In the genomic region with DNA sequence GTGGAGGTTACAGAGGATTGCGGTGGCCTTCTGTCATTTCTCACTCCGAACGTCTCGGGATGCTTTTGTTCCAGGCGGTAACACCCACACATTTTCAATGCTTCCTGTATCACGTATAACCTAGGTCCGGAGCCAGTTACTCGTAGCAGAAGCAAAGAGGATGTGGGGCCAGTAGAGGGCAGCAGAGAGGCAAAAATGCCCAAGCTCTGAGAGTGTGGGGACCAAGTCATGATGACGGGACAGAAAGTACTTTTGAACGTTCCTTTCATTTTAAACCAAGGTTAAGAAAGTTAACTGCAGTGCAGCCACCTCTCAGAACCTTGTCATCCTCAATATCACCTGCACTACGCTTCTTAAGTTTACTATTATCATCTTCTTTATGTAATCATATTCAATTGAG, we compare ENCODE assay signal across 8 mouse cellular contexts.
DNase-seq lines count a peak whose midpoint lies in the region; ATAC-seq and TF ChIP-seq lines count a peak whose summit lies in the region.

No protein-coding gene starts in this region.

- H3K9me3 ChIP-seq in ES-E14 (ENCODE audit: control insufficient read depth, insufficient read depth, low read depth, low read length) = no peaks in the 10 kb centered on the region
- no peaks in the 10 kb centered on the region for H3K9me3 ChIP-seq in forebrain, embryonic 16.5 days (ENCODE audit: control insufficient read depth, low read length)
- H3K9me3 ChIP-seq in lung, embryonic 14.5 days (ENCODE audit: low read depth, low read length) = no peaks in the 10 kb centered on the region

- 2% methylated on average over 11 of the region's 11 CpGs for WGBS in forebrain, embryonic 16.5 days
- 3% methylated on average over 11 of the region's 11 CpGs for WGBS in lung, embryonic 14.5 days
- WGBS in olfactory bulb, adult 2 months = 4% methylated on average over 11 of the region's 11 CpGs
- WGBS in thymus, adult 2 months = 1% methylated on average over 11 of the region's 11 CpGs

- TF ChIP-seq POLR2A in olfactory bulb, adult 2 months (IDR thresholded peaks at IDR 0.05; ENCODE audit: insufficient read depth, low read depth, low read length) = no peak
- no peak for TF ChIP-seq POLR2A in thymus, adult 2 months (IDR thresholded peaks at IDR 0.05; ENCODE audit: control insufficient read depth, extremely low read depth, insufficient read depth, low read length, poor library complexity)

- H3K36me3 ChIP-seq in ES-E14 (ENCODE audit: control insufficient read depth, insufficient read depth, low read length, poor library complexity, severe bottlenecking) = no peaks in the 10 kb centered on the region
- H3K36me3 ChIP-seq in forebrain, embryonic 16.5 days (ENCODE audit: control insufficient read depth, insufficient read depth) = no peaks in the 10 kb centered on the region
- H3K36me3 ChIP-seq in lung, embryonic 14.5 days (ENCODE audit: insufficient read depth) = no peaks in the 10 kb centered on the region
- H3K36me3 ChIP-seq in thymus, adult 2 months (ENCODE audit: control insufficient read depth, insufficient read depth, low read length) = no peaks in the 10 kb centered on the region

- peak overlapping the region in 1 of 2 experiments; percentile 15; a peak in 1 of 4 replicates for H3K4me3 ChIP-seq in ES-E14 (ENCODE audit: insufficient read depth in 1 of 2, low read depth in 1 of 2, low read length in 2 of 2, poor library complexity in 1 of 2, severe bottlenecking in 1 of 2)
- H3K4me3 ChIP-seq in forebrain, embryonic 16.5 days (replicated peaks; ENCODE audit: low read length) = peak overlapping the region; percentile 22; the same call in 1 of the 2 replicates
- H3K4me3 ChIP-seq in layer of hippocampus, adult 2 months = peak overlapping the region; percentile 47
- peak overlapping the region; percentile 16; the same call in 1 of the 2 replicates for H3K4me3 ChIP-seq in lung, embryonic 14.5 days (ENCODE audit: low read depth, low read length)
- peak overlapping the region; percentile 19; the same call in 1 of the 2 replicates for H3K4me3 ChIP-seq in olfactory bulb, adult 2 months (ENCODE audit: insufficient read depth, low read depth, low read length)
- no peak overlapping the region for H3K4me3 ChIP-seq in thymus, adult 2 months (ENCODE audit: control insufficient read depth, insufficient read depth, low read length)

- peak; percentile 94 for ATAC-seq in forebrain, embryonic 16.5 days
- ATAC-seq in lung, embryonic 14.5 days (ENCODE audit: insufficient read depth) = peak; percentile 96

- in situ Hi-C loops in ES-E14 (cut with MboI; ENCODE audit: low sequenced_read_pairs in 2 of 2, unreplicated experiment in 2 of 2) = no loop called here

- H3K4me1 ChIP-seq in ES-E14 (ENCODE audit: control insufficient read depth in 2 of 2, insufficient read depth in 2 of 2, low read length in 2 of 2, poor library complexity in 1 of 2) = peaks cover 18 to 25% of the 10 kb centered on the region in 2 experiments
- peaks cover 12% of the 10 kb centered on the region for H3K4me1 ChIP-seq in forebrain, embryonic 16.5 days (replicated peaks; ENCODE audit: control insufficient read depth, insufficient read depth, low read length)
- no peaks in the 10 kb centered on the region for H3K4me1 ChIP-seq in lung, embryonic 14.5 days (ENCODE audit: insufficient read depth)
- H3K4me1 ChIP-seq in olfactory bulb, adult 2 months (ENCODE audit: control insufficient read depth, insufficient read depth, low read length) = peaks cover 5% of the 10 kb centered on the region
- peaks cover 2% of the 10 kb centered on the region; the same call in 1 of the 2 replicates for H3K4me1 ChIP-seq in thymus, adult 2 months (replicated peaks; ENCODE audit: control insufficient read depth, insufficient read depth, low read length)

- H3K9ac ChIP-seq in ES-E14 (ENCODE audit: insufficient read depth, low read depth, low read length, poor library complexity, severe bottlenecking) = peak overlapping the region; percentile 60; the same call in 1 of the 2 replicates
- H3K9ac ChIP-seq in forebrain, embryonic 16.5 days (replicated peaks; ENCODE audit: low read depth, low read length) = peak overlapping the region; percentile 45
- peak overlapping the region; percentile 44; the same call in 1 of the 2 replicates for H3K9ac ChIP-seq in lung, embryonic 14.5 days

- H3K4me2 ChIP-seq in forebrain, embryonic 16.5 days (ENCODE audit: low read length) = peak overlapping the region; percentile 55
- H3K4me2 ChIP-seq in lung, embryonic 14.5 days = peak overlapping the region; percentile 58

- peak; percentile 95 for TF ChIP-seq CTCF in layer of hippocampus, adult 2 months (conservative IDR thresholded peaks at IDR 0.05)
- TF ChIP-seq CTCF in lung, embryonic 14.5 days (IDR thresholded peaks at IDR 0.05; ENCODE audit: low read depth) = peak; percentile 95
- peak; percentile 55 for TF ChIP-seq CTCF in olfactory bulb, adult 2 months (IDR thresholded peaks at IDR 0.05; ENCODE audit: insufficient read depth, low read depth, low read length)
- peak; percentile 29; the same call in 1 of the 2 replicates for TF ChIP-seq CTCF in thymus, adult 2 months (IDR thresholded peaks at IDR 0.05; ENCODE audit: borderline replicate concordance, control insufficient read depth, extremely low read depth, insufficient read depth, low read length, poor library complexity)

- peak; percentile 97 for DNase-seq in ES-E14 (ENCODE audit: low read depth, low spot score)
- DNase-seq in cerebellum, adult 18-20 months = peak; percentile 89 to 94
- peak; percentile 92 to 95 for DNase-seq in heart, postnatal 36 days
- DNase-seq in layer of hippocampus, adult 2 months (ENCODE audit: low spot score in 2 of 2) = peak; percentile 87 to 92
- peak; percentile 99 for DNase-seq in lung, embryonic 14.5 days
- peak; percentile 94 for DNase-seq in thymus, adult 2 months

- H3K27me3 ChIP-seq in forebrain, embryonic 16.5 days (replicated peaks; ENCODE audit: control insufficient read depth, insufficient read depth, low read length) = no peaks in the 10 kb centered on the region
- no peaks in the 10 kb centered on the region for H3K27me3 ChIP-seq in lung, embryonic 14.5 days (ENCODE audit: insufficient read depth, low read length)
- no peaks in the 10 kb centered on the region for H3K27me3 ChIP-seq in thymus, adult 2 months (ENCODE audit: control insufficient read depth, insufficient read depth, low read length)

- intact Hi-C loops in heart, postnatal 36 days (cut with DNase I) = loop anchor here (1.0 kb wide), 4 partner anchors 46 to 242 kb away; no protein-coding TSS in a partner anchor

- peak overlapping the region; percentile 58 for H3K27ac ChIP-seq in ES-E14 (ENCODE audit: insufficient read depth, low read depth, low read length, poor library complexity, severe bottlenecking)
- H3K27ac ChIP-seq in forebrain, embryonic 16.5 days (ENCODE audit: low read length) = no peak overlapping the region
- H3K27ac ChIP-seq in layer of hippocampus, adult 2 months = no peak overlapping the region
- no peak overlapping the region for H3K27ac ChIP-seq in lung, embryonic 14.5 days (ENCODE audit: low read depth)
- H3K27ac ChIP-seq in olfactory bulb, adult 2 months (ENCODE audit: insufficient read depth, low read depth, low read length) = no peak overlapping the region
- no peak overlapping the region for H3K27ac ChIP-seq in thymus, adult 2 months (ENCODE audit: control insufficient read depth, insufficient read depth, low read length)

TF ChIP-seq in ES-E14, 5 proteins besides CTCF, POLR2A, EP300 and RAD21:
- TF ChIP-seq ZNF384 (IDR thresholded peaks at IDR 0.05; ENCODE audit: low read depth, low read length) = no peak
- peak; percentile 57; the same call in 1 of the 2 replicates for TF ChIP-seq HCFC1 (IDR thresholded peaks at IDR 0.05; ENCODE audit: borderline replicate concordance, insufficient read depth, low read length)
- TF ChIP-seq MAFK (IDR thresholded peaks at IDR 0.05; ENCODE audit: insufficient read depth, low read depth, low read length) = peak; percentile 97
- peak; percentile 82; the same call in 1 of the 2 replicates for TF ChIP-seq ZC3H11A (IDR thresholded peaks at IDR 0.05; ENCODE audit: borderline replicate concordance, low read depth, low read length)
TF ChIP-seq in ES-E14: peak in this region for 3.

Comparison
In these comparisons a context has a peak if more than half of its experiments do, and no peak if none do; other contexts are left out.
1. CTCF ChIP-seq: peak in every context shown above with its lines; median percentile 95 in layer of hippocampus, adult 2 months; 95 in lung, embryonic 14.5 days; 55 in olfactory bulb, adult 2 months; 29 in thymus, adult 2 months.